Mouse (Mus musculus): ENCODE measurements around the gene Cfap43. TPM values are rescaled to one million over a fixed set of nuclear protein-coding genes. Genes with fewer than 3 reads are reported as not detected.
"Not testable (repeated sequence)": the region's sequence is repeated elsewhere in the genome, so short reads cannot be mapped to it uniquely, and the experiment has no call there.

The Cfap43 gene
- polyA plus RNA-seq, 1 experiment from 2014 or later: 0.10 TPM

DNA sequence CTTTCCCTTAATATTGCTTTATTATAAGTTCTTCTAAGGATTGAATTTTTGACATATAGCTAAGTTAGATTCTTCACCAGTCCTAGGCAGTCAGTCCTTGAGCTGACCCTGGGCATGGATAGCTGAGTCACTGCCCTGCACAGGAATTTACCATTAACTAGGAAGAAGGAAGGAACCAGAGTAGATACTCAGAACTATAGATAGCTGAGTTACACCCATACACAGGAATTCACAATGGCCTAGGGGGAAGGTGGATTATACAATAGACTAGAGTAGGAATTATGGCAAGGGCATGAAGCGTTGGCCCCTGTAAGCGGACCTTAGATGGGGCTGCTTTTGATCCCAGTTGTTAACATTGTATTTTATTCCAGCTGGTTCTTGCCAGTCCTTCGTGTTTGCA, 67.0 kb downstream of the Cfap43 start:
- not testable (repeated sequence) for H3K4me2 ChIP-seq; ATAC-seq (ENCODE audit: insufficient number of reproducible peaks, low FRiP score); H3K27ac ChIP-seq (ENCODE audit: poor library complexity, severe bottlenecking); H3K36me3 ChIP-seq; H3K4me3 ChIP-seq; H3K27me3 ChIP-seq (replicated peaks); H3K9ac ChIP-seq; H3K9me3 ChIP-seq (replicated peaks)
- H3K4me1 ChIP-seq (replicated peaks): peaks cover 13% of the 10 kb centered on the region
- WGBS: 80% methylated on average over 3 of the region's 3 CpGs

DNA sequence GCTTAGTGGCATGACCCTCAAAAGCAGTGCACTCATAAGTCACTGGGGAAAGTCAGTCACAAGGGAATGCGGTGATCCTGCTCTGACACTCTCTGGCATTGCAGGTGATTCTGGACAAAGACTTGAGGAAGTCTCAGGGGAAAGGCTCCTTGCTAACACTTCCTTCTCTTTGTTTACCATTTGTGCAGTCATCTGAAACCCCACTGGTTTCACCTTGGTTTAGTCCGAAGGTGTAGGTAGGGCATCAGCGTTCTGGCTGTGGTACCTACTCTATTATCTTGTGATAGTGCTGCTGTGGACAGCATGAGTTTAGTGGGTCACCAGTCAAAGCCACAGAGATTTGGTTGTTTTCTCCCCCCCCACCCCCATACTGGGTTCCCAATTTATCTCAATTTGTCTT, 69.4 kb downstream of the Cfap43 start:
- Histone ChIP-seq H3K9ac (no peak overlapping the region), H3K4me1 (replicated peaks) (peaks cover 10% of the 10 kb centered on the region), H3K27ac (ENCODE audit: poor library complexity, severe bottlenecking) (no peak overlapping the region), H3K27me3 (replicated peaks) (no peaks in the 10 kb centered on the region; the same call in 1 of the 2 replicates), H3K9me3 (replicated peaks) (no peaks in the 10 kb centered on the region), H3K4me3 (no peak overlapping the region), H3K36me3 (no peaks in the 10 kb centered on the region), H3K4me2 (no peak overlapping the region)
- no peak for ATAC-seq (ENCODE audit: insufficient number of reproducible peaks, low FRiP score)
- whole genome bisulfite sequencing: 83% methylated on average over 3 of the region's 3 CpGs

DNA sequence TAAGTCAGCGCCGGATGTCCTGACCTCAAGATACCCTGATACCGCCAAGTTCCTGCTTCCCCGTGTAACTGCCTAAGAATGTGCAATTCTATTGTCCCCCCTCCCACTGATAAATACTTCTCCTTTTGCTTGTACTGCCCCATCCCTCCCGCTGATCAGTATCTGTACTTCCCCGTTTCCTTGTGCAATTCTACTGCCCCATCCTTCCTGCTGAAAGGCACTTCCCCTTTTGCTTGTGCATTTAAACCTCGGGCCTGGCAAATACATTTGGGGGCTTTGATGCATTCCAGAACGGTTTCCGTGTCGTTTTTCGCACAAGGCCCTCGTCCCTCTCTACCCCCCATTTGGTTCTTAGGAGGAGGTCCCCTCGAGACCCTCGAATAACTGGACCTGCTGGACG, 77.9 kb downstream of the Cfap43 start:
- Histone ChIP-seq H3K27me3 (replicated peaks) (peaks cover 20% of the 10 kb centered on the region), H3K4me1 (replicated peaks) (peaks cover 10% of the 10 kb centered on the region)
- H3K27ac ChIP-seq (ENCODE audit: poor library complexity, severe bottlenecking); ATAC-seq (ENCODE audit: insufficient number of reproducible peaks, low FRiP score); H3K36me3 ChIP-seq; H3K9ac ChIP-seq; H3K4me2 ChIP-seq; H3K4me3 ChIP-seq; H3K9me3 ChIP-seq (replicated peaks): not testable (repeated sequence)
- WGBS: 65% methylated on average over 15 of the region's 15 CpGs

- Histone ChIP-seq H3K9ac (peak overlapping the region; percentile 60), H3K4me3 (peak overlapping the region; percentile 62), H3K27ac (ENCODE audit: poor library complexity, severe bottlenecking) (no peak overlapping the region), H3K36me3 (no peaks in the 10 kb centered on the region), H3K27me3 (replicated peaks) (peaks cover 20% of the 10 kb centered on the region), H3K9me3 (replicated peaks) (no peaks in the 10 kb centered on the region), H3K4me1 (replicated peaks) (peaks cover 10% of the 10 kb centered on the region), H3K4me2 (peak overlapping the region; percentile 98)
- 2% methylated on average over 6 of the region's 6 CpGs for WGBS
- ATAC-seq (ENCODE audit: insufficient number of reproducible peaks, low FRiP score): no peak
Observed at GRCm38 (mm10) chr19:47837527-47837901, 81.6 kb downstream of the Cfap43 start.

- Histone ChIP-seq H3K9me3 (replicated peaks) (no peaks in the 10 kb centered on the region), H3K27me3 (replicated peaks) (peaks cover 20% of the 10 kb centered on the region), H3K4me1 (replicated peaks) (peaks cover 10% of the 10 kb centered on the region), H3K9ac (peak overlapping the region; percentile 60), H3K36me3 (no peaks in the 10 kb centered on the region), H3K4me2 (peak overlapping the region; percentile 98), H3K27ac (ENCODE audit: poor library complexity, severe bottlenecking) (no peak overlapping the region), H3K4me3 (peak overlapping the region; percentile 62)
- peak; percentile 86 for ATAC-seq (ENCODE audit: insufficient number of reproducible peaks, low FRiP score)
- 3% methylated on average over 49 of the region's 49 CpGs for WGBS
Observed at GRCm38 (mm10) chr19:47836701-47837526, 82.2 kb downstream of the Cfap43 start.

DNA sequence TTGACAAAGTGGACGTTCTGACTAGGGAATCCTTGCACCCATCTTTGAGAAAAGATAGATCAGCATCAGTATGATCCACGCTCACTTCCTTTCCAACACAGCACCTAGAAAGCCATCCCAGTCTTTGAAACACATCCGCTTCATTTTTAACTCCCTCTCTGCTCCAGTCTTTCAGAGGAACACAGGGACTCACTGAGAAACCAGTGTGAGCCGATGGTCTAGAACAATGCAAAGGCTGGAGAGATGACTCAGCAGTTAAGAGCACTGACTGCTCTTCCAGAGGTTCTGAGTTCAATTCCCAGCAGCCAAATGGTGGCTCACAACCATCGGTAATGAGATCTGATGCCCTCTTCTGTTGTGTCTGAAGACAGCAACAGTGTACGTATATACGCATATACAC, 83.3 kb downstream of the Cfap43 start:
- no peaks in the 10 kb centered on the region for H3K36me3 ChIP-seq
- no peak overlapping the region for H3K27ac ChIP-seq (ENCODE audit: poor library complexity, severe bottlenecking)
- peaks cover 10% of the 10 kb centered on the region for H3K4me1 ChIP-seq (replicated peaks)
- H3K9me3 ChIP-seq (replicated peaks): no peaks in the 10 kb centered on the region
- no peak overlapping the region for H3K4me2 ChIP-seq
- H3K4me3 ChIP-seq: no peak overlapping the region
- WGBS: 78% methylated on average over 7 of the region's 7 CpGs
- peaks cover 20% of the 10 kb centered on the region for H3K27me3 ChIP-seq (replicated peaks)
- no peak for ATAC-seq (ENCODE audit: insufficient number of reproducible peaks, low FRiP score)
- no peak overlapping the region for H3K9ac ChIP-seq

DNA sequence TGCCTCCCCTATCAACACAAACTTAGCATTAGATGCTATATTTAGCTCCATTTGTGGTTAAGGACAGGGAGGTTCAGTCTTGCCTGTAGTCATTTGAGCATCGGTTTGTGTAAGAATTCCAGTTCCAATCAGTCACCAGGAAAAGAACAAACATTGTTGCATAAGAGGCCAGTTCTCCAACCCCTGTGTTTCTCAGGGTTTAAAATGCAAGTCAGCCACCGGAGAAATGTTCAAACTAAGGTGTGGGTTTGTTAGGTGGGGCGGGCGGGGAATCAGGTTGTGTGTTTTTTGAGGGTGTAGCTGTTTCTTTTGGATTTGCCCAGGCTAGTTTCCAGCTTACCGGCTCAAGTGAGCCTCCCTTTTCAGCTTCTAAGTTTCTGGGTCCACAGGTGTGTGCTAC, 84.5 kb downstream of the Cfap43 start:
- Histone ChIP-seq H3K9ac (no peak overlapping the region), H3K27ac (ENCODE audit: poor library complexity, severe bottlenecking) (no peak overlapping the region), H3K4me2 (no peak overlapping the region), H3K4me1 (replicated peaks) (peaks cover 10% of the 10 kb centered on the region), H3K4me3 (no peak overlapping the region), H3K36me3 (no peaks in the 10 kb centered on the region), H3K9me3 (replicated peaks) (no peaks in the 10 kb centered on the region), H3K27me3 (replicated peaks) (peaks cover 14% of the 10 kb centered on the region)
- 83% methylated on average over 5 of the region's 5 CpGs for WGBS
- ATAC-seq (ENCODE audit: insufficient number of reproducible peaks, low FRiP score): no peak

DNA sequence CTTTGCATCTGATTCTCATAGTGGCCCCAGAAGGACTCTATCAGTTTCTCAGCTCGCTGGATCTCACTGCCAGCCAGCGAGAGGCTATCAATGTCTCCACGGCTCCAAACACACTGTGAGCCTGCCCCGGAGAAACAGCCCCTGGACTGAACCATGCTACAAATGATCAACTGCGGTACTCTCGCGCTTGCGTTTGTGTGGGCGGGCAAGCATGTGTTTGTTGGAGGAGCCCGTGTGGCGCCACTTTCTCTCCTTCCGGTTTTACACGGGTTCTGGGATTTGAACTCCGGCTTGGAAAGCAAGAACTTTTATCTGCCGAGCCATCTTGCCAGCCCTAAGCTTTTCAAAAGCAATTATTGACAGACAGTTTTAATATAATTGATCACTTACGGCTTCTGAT, 86.8 kb downstream of the Cfap43 start:
- Histone ChIP-seq H3K4me3 (no peak overlapping the region), H3K4me1 (replicated peaks) (peaks cover 7% of the 10 kb centered on the region), H3K9me3 (replicated peaks) (no peaks in the 10 kb centered on the region), H3K27ac (ENCODE audit: poor library complexity, severe bottlenecking) (no peak overlapping the region), H3K27me3 (replicated peaks) (peaks cover 7% of the 10 kb centered on the region), H3K9ac (no peak overlapping the region), H3K36me3 (no peaks in the 10 kb centered on the region), H3K4me2 (no peak overlapping the region)
- WGBS: 77% methylated on average over 16 of the region's 16 CpGs
- no peak for ATAC-seq (ENCODE audit: insufficient number of reproducible peaks, low FRiP score)

DNA sequence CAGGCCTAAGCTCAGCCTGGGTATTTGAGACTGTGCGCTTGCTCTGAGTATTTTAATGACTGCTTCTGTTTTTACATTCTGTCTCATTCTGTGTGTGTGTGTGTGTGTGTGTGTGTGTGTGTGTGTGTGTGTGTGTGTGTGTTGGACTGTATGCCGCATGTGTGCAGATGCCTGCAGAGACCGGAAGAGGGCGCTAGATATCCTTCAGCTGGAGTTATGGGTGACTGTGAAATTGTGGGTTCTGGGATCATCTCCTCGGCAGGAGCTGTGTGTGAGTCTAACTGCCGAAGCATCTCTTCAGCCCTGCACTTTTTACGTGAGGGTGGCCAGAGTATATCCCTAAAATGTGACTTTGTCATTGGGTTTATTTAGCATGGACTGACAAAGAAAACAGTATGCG, 88.0 kb downstream of the Cfap43 start:
- H3K4me3 ChIP-seq: no peak overlapping the region

GRCm38 (mm10) chr19:47829913-47830450, 89.1 kb downstream of the Cfap43 start:
- H3K4me3 ChIP-seq: no peak overlapping the region
- no peak overlapping the region for H3K4me2 ChIP-seq
- ATAC-seq (ENCODE audit: insufficient number of reproducible peaks, low FRiP score): no peak
- 79% methylated on average over 14 of the region's 14 CpGs for WGBS
- H3K9ac ChIP-seq: no peak overlapping the region
- no peaks in the 10 kb centered on the region; the same call in 1 of the 2 replicates for H3K4me1 ChIP-seq (replicated peaks)
- H3K36me3 ChIP-seq: no peaks in the 10 kb centered on the region
- no peak overlapping the region for H3K27ac ChIP-seq (ENCODE audit: poor library complexity, severe bottlenecking)
- H3K9me3 ChIP-seq (replicated peaks): no peaks in the 10 kb centered on the region
- H3K27me3 ChIP-seq (replicated peaks): no peaks in the 10 kb centered on the region; the same call in none of the 2 replicates

More for the DNA sequence above, 88.0 kb downstream of the Cfap43 start:
- Histone ChIP-seq H3K27me3 (replicated peaks) (no peaks in the 10 kb centered on the region; the same call in none of the 2 replicates), H3K4me1 (replicated peaks) (no peaks in the 10 kb centered on the region; the same call in 1 of the 2 replicates), H3K9me3 (replicated peaks) (no peaks in the 10 kb centered on the region), H3K4me2 (no peak overlapping the region), H3K9ac (no peak overlapping the region), H3K36me3 (no peaks in the 10 kb centered on the region), H3K27ac (ENCODE audit: poor library complexity, severe bottlenecking) (no peak overlapping the region)
- no peak for ATAC-seq (ENCODE audit: insufficient number of reproducible peaks, low FRiP score)
- WGBS: 95% methylated on average over 8 of the region's 8 CpGs

DNA sequence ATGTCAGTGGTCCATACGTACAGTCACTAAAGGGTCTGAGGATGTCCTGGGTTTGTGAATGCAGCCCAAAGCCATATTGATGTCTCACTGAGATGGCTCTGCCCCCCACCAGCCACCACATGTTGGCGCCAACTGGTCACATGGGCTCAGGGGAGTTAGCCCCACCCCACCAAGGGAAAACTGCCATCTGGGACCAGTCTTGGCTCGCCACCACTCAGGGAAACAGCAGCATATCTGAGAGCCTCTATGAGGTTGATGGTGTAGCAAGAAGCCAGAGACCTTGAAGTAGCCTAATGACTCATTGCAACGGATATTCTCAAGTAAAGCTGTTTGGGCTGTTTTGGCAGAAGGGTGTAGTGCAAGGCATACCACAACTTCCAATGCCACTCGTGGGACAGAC, 95.1 kb downstream of the Cfap43 start:
- H3K4me3 ChIP-seq: no peak overlapping the region
- ATAC-seq (ENCODE audit: insufficient number of reproducible peaks, low FRiP score): no peak
- H3K27me3 ChIP-seq (replicated peaks): peaks cover 16% of the 10 kb centered on the region
- H3K36me3 ChIP-seq: no peaks in the 10 kb centered on the region
- H3K9ac ChIP-seq: no peak overlapping the region
- 67% methylated on average over 5 of the region's 5 CpGs for WGBS
- H3K27ac ChIP-seq (ENCODE audit: poor library complexity, severe bottlenecking): no peak overlapping the region
- H3K4me1 ChIP-seq (replicated peaks): no peaks in the 10 kb centered on the region; the same call in 1 of the 2 replicates
- H3K9me3 ChIP-seq (replicated peaks): no peaks in the 10 kb centered on the region
- H3K4me2 ChIP-seq: no peak overlapping the region

Measured in heart, embryonic 12.5 days (tissue).